Mouse (Mus musculus) adrenal gland (tissue): Measurements from ENCODE around the gene Slc16a10.

ENCODE experiments used
- intact Hi-C: fragments of 180-260 bp; cut with DNase I; formaldehyde crosslinking; loops from one replicate; pipeline ENCODE4 v1.15.1; 2025

The Slc16a10 gene

DNA sequence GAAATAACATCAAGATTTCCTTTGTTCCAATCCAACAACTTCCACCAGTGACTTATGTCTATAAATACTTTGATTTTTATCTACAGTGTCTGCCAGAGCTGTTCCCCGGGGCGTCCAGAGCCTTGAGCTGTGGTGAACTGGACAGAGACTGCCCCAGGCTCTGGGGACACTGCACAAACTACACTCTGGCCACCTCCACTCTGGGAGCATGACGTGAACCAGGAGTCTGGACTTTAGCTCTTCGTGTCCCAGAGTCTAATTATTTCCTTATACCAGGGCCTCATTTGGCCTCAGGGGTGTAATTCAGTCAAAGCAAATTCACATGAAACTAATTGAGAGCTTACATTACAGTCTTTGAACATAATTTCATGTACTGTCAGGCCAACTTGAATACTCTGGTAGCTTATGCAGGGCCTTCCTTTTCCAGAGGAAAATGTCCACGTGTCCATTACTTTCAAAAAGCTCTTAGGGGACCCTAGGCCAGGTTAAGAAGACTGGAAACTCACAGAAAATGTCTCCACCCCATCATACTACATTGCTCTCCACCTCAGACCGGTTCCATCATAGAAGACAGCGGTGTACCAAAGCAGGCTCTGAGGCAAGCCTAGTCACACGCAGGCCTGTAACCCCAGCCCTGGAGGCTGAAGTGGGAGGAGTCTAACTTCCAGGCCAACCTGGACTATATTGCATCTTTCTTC is 9.9 kb upstream of the Slc16a10 start:
- intact Hi-C loops: no loop called here

- intact Hi-C loops: no loop called here
These were observed 7.6 kb upstream of the Slc16a10 start for GRCm38 (mm10) chr10:40149584-40150145.

GRCm38 (mm10) chr10:40147325-40148059 is 5.4 kb upstream of the Slc16a10 start:
- intact Hi-C loops: no loop called here

GRCm38 (mm10) chr10:40146451-40146850 is 4.4 kb upstream of the Slc16a10 start:
- intact Hi-C loops: no loop called here

- intact Hi-C loops: no loop called here
These were observed 2.8 kb upstream of the Slc16a10 start for GRCm38 (mm10) chr10:40144815-40145214.

DNA sequence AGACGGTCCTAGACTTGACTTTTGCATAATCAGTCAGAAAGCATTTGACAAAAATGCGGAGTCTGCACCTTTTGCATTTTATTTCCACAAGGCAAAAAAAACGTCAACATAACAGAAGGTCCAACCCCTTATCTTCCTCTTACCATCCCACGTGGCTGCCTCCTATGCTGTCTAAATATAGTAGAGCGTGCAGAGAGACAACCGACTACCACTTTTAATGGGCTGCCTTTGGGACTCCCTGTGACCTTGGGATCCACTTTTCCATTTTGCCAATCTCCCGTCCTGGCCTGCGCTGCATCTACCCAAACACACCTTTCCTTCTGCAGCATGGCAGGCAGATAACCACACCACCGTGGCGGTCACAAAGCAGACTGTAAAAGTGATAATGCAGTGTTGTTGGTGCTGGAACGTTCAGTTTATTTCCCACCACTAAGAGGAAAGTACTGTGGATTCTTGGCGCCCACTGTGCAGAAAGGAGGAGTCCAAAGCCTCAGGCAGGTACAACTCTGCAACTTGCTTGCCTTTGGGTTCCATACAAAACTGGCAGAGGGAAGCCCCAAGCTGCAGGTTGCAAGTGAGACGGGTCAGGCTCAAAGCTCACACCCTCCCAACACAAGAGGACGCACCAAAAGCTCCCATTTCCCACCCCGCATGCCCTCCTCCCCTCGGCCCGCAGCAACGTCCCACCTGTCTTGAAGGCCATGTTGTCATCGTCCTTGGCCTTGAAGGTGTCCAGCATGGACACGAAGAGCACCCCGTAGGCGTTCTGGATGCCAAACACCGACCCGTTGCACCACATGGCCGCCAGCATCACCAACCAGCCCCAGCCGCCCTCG is 824 bp downstream of the Slc16a10 start:
- intact Hi-C loops: no loop called here

DNA sequence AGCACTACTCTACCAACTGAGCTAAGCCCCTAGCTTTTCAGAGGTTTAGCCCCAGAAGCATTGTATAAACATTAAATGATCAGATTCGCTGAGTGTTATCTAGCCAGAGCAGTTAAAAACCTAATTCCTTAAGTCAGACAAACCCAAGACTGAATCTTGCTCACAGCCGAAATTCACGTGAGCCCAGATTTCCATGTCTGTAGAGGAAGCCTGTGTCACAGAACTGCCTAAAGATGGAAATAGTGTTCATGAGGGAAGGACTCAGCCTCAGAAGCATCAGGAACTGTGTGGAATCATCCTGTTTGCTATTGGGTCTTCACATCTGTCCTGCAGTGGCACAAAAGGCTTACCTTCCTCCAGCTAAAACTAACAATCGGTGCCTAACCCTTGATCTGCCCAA is 2.4 kb downstream of the Slc16a10 start:
- intact Hi-C loops: loop anchor here (5.0 kb wide), 1 partner anchor 73 kb away; no protein-coding TSS in a partner anchor

DNA sequence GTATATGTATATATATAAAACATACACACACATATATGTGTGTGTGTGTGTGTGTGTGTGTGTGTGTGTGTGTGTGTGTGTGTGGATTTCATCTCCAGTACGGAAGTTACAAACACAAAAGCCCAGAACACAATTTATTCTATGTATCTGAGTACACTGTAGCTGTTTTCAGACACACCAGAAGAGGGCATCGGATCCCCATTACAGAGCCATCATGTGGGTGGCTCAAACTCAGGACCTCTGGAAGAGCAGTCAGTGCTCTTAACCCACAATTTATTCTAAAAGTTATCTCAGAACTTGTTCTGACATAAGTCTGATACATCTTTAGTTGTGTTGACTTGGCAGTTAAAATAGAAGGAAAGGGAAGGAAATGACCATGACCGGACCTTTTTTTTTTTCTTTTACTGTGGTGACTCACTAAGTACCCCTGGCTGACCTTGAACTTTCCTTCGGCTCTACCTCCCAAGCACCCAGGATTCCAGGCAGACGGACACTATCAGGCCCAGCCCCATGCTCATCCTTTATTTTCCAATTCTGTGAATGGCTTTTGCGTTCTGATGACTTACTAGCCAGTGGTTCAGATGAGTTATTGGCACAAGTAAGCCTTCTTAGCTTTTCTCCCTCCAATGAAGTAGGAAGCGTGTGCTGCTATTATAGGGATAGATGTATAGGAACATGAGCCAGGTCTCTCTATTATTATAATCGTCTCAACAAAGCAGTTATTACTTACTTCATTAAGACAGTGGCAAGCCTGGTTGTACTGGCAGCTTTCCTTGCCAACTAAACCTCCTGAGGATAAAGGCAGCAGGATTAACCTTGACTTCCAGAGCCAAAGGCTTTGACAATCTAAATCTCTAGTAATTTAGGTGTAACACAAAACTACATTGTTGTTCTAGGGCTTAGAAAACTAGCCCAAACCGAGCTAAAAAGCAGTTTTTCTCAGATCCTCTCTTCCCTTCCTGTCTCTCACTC is 6.0 kb downstream of the Slc16a10 start:
- intact Hi-C loops: loop anchor here (5.0 kb wide), 1 partner anchor 76 kb away; no protein-coding TSS in a partner anchor

DNA sequence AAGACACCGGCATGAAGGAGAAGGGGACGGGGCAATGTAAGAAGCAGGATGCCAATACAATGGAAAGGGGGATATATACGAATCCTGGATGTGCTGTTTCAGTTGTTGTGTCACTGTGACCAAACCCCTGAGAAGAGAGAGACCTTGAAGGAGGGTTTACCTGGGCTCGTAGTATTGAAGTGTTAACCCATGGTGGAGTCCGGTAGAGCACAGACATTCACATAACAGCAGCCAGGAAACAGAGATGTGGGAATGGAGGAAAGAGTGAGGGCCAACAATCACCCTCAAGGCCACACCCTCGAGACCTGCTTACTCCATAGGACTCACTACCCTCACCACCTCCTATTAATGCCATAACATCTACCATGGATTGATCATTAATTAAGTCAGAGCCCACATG is 7.2 kb downstream of the Slc16a10 start:
- intact Hi-C loops: loop anchor here (5.0 kb wide), 2 partner anchors 38 to 77 kb away; no protein-coding TSS in a partner anchor

GRCm38 (mm10) chr10:40133636-40134035 is 8.4 kb downstream of the Slc16a10 start:
- intact Hi-C loops: loop anchor here (5.0 kb wide), 1 partner anchor 36 kb away; no protein-coding TSS in a partner anchor

GRCm38 (mm10) chr10:40131690-40132418 is 10.2 kb downstream of the Slc16a10 start:
- intact Hi-C loops: loop anchor here (5.0 kb wide), 1 partner anchor 35 kb away; no protein-coding TSS in a partner anchor

GRCm38 (mm10) chr10:40130126-40130525 is 11.9 kb downstream of the Slc16a10 start:
- intact Hi-C loops: loop anchor here (5.0 kb wide), 1 partner anchor 33 kb away; no protein-coding TSS in a partner anchor

- intact Hi-C loops: loop anchor here (5.0 kb wide), 1 partner anchor 72 kb away; no protein-coding TSS in a partner anchor
These were observed 12.9 kb downstream of the Slc16a10 start for GRCm38 (mm10) chr10:40129134-40129533.

- intact Hi-C loops: loop anchor here (5.0 kb wide), 1 partner anchor 71 kb away; no protein-coding TSS in a partner anchor
These were observed 13.6 kb downstream of the Slc16a10 start for GRCm38 (mm10) chr10:40128497-40128896.

- intact Hi-C loops: loop anchor here (5.0 kb wide), 1 partner anchor 68 kb away; no protein-coding TSS in a partner anchor
These were observed 16.9 kb downstream of the Slc16a10 start for GRCm38 (mm10) chr10:40125200-40125599.

DNA sequence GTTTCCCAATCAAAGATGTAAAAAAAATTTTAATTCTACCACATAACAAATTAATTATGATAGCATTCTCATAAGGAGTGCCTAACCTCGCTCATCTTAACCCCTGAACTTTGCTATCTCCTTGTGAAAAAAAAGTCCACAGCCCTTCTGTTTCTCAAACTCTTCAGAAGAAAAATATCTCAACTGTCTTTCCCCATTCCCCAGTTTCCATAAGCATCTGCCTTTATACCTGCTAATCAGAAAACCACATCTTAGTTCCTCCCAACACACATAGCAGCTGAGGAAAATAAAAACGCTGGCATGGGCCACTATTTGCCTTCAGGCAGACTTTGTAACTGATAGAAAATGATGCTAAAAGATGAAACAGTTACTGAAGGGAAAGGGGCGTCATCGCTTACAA is 17.5 kb downstream of the Slc16a10 start:
- intact Hi-C loops: no loop called here

GRCm38 (mm10) chr10:40124096-40124495 is 18.0 kb downstream of the Slc16a10 start:
- intact Hi-C loops: no loop called here

GRCm38 (mm10) chr10:40119466-40119865 is 22.6 kb downstream of the Slc16a10 start:
- intact Hi-C loops: no loop called here
